9 mouse cellular contexts compared by ENCODE assay signal in the genomic region with DNA sequence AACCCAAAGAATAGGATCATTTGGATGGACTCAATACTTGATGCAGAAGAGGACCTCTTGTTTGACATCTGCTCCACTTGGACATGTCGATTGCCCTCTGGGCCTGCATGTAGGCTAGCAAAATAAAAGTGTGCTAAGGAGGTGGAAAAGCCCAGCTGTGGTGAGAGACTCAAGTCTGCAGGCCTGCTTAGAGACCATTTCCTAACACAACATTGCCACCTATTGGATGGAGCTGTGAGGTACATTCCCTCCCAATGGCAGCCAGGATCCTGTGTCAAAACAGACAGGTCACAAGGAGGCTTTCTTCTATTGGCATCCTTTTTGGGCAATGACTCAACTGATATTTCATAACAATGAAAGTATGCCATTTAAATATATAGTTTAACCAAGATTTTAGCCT. TPM values are rescaled to one million over a fixed set of nuclear protein-coding genes. Genes with fewer than 3 reads are reported as not detected.
DNase-seq lines count a peak whose midpoint lies in the region; ATAC-seq lines count a peak whose summit lies in the region.
"Had no signal": no experiment of that assay in that cellular context is flagged by ENCODE, and none has a peak within 500 bp of the region (broad histone marks: within the 10 kb centered on the region; RNA-seq: fewer than 3 reads in every experiment).

No protein-coding gene starts in this region.

- DNase-seq in CD4-positive helper T cell, adult 2 months (ENCODE audit: low read depth, low spot score) = peak; percentile 81
- DNase-seq in adipocyte (ENCODE audit: low spot score) = peak; percentile 91
- DNase-seq in embryo, embryonic 10 days (ENCODE audit: low spot score) = peak; percentile 85
- DNase-seq in gastrocnemius, adult 8-10 months (ENCODE audit: low spot score in 2 of 2) = peak; percentile 25 to 29
- peak; percentile 34 to 39 for DNase-seq in monocyte, adult 2 months (ENCODE audit: low read depth in 1 of 2, low spot score in 2 of 2)
- peak; percentile 49 for DNase-seq in telencephalon, adult 2 months (ENCODE audit: low read depth, low spot score)

- no peak overlapping the region for H3K27ac ChIP-seq in limb, embryonic 13.5 days
- H3K27ac ChIP-seq: heart, embryonic 13.5 days had no signal

- H3K36me3 ChIP-seq in limb, embryonic 13.5 days = no peaks in the 10 kb centered on the region

- peaks cover 7% of the 10 kb centered on the region; the same call in 1 of the 2 replicates for H3K4me1 ChIP-seq in limb, embryonic 13.5 days

- no peak overlapping the region for H3K4me2 ChIP-seq in limb, embryonic 13.5 days (replicated peaks)
- H3K4me2 ChIP-seq: heart, embryonic 13.5 days had no signal

- H3K9me3 ChIP-seq in limb, embryonic 13.5 days = no peaks in the 10 kb centered on the region
- H3K9me3 ChIP-seq: heart, embryonic 13.5 days had no signal

- no peak overlapping the region for H3K9ac ChIP-seq in limb, embryonic 13.5 days
- H3K9ac ChIP-seq: heart, embryonic 13.5 days had no signal

- no peak overlapping the region for H3K4me3 ChIP-seq in limb, embryonic 13.5 days
- H3K4me3 ChIP-seq: heart, embryonic 13.5 days had no signal

- peak; percentile 77 for ATAC-seq in inflammation-experienced regulatory T-cells, adult 6 months
- 0 out of 2 replicates have a peak, but pooled peaks have one; percentile 49 for ATAC-seq in limb, embryonic 13.5 days (ENCODE audit: low FRiP score, low read depth)

- 7% methylated on average over 1 of the region's 1 CpGs for WGBS in limb, embryonic 13.5 days

- H3K27me3 ChIP-seq in limb, embryonic 13.5 days = peaks cover 8% of the 10 kb centered on the region

RNA-seq across cellular contexts. Expression of gene Gm4952, which starts 7.9 kb away (rescaled TPM):
- not detected for total RNA-seq in gastrocnemius, adult 8-10 months (2022)
- not detected for polyA plus RNA-seq in inflammation-experienced regulatory T-cells, adult 6 months (2017; shearing (Covaris generic))
- polyA plus RNA-seq in limb, embryonic 13.5 days (2015; fragmentation: Nextera tagmentation; extraction: Ambion mirVana) = 0.15 TPM in 1 of 2 replicates, not detected in the other

RNA-seq across cellular contexts. Expression of gene Glyat, which starts 41.2 kb away (rescaled TPM):
- under 1 TPM in 1 of 4 experiments, not detected in 3; 0.40 TPM for total RNA-seq in gastrocnemius, adult 8-10 months (2022)
- not detected for polyA plus RNA-seq in inflammation-experienced regulatory T-cells, adult 6 months (2017; shearing (Covaris generic))
- not detected in 2 replicates for polyA plus RNA-seq in limb, embryonic 13.5 days (2015; fragmentation: Nextera tagmentation; extraction: Ambion mirVana)

RNA-seq across cellular contexts. Expression of gene Fam111a, which starts 46.4 kb away (rescaled TPM):
- 1 to 10 TPM in 3 of 4 experiments, under 1 TPM in 1; 0.92 to 1.9 (median 1.2) TPM for total RNA-seq in gastrocnemius, adult 8-10 months (2022)
- 10 to 100 TPM; 38.8 to 73.2 (median 42.7) TPM for polyA plus RNA-seq in inflammation-experienced regulatory T-cells, adult 6 months (2017; shearing (Covaris generic))
- 17.5 and 19.3 TPM in 2 replicates for polyA plus RNA-seq in limb, embryonic 13.5 days (2015; fragmentation: Nextera tagmentation; extraction: Ambion mirVana)

Comparison
In these comparisons a context has a peak if more than half of its experiments do, and no peak if none do; other contexts are left out.
1. DNase-seq: peak in every context shown above with its lines; median percentile 91 in adipocyte; 85 in embryo, embryonic 10 days; 81 in CD4-positive helper T cell, adult 2 months; 49 in telencephalon, adult 2 months; 36 in monocyte, adult 2 months; 27 in gastrocnemius, adult 8-10 months.